Mouse (Mus musculus) E14TG2a.4 (cell line): ENCODE results near the gene Metap2.
A peak's percentile ranks its signal among the peaks of the same experiment; 100 is the strongest.

ENCODE experiments used
- CTCF ChIP-seq: conservative IDR thresholded peaks from 2 replicates; pipeline ENCODE4 v1.5.1; 2014; ENCODE audit warnings: low read length
- NANOG ChIP-seq: IDR thresholded peaks from 2 replicates; pipeline ENCODE4 v1.6.1; 2014; ENCODE audit warnings: borderline replicate concordance, low read length, mixed read lengths
- POU5F1 ChIP-seq: IDR thresholded peaks from 2 replicates; pipeline ENCODE4 v1.6.1; 2014; ENCODE audit warnings: low read length, borderline replicate concordance

DNA sequence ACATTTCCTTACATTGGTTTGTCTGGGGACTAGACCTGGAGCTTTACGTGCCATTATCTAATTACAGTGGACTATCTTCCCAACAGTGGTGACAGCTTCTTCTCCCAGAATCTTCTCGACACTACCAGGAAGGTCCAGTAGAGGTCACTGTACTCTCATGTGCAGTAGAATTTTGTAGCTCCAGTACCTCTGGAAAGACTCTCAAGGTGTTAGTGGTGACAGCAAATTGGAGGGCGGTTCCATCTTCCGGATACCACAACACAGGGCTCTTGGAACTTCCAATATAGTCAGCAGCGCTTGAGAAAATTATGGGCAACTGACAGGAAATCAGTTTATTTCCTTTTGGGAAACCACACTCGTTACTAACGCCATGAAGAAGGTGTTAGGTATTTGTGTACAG is 78.2 kb downstream of the Metap2 start:
- TF ChIP-seq CTCF: peak; percentile 77
- no peak for TF ChIP-seq POU5F1
- TF ChIP-seq NANOG: no peak
